Mouse (Mus musculus): ENCODE data around the gene Ltbp1. TPM values are rescaled to one million over a fixed set of nuclear protein-coding genes. Genes with fewer than 3 reads are reported as not detected.

Gene Ltbp1
- total and polyA plus RNA-seq, 3 experiments, result 12.7 to 15.1 (median 13.0) TPM

- no peak for DNase-seq
These were observed 362.3 kb downstream of the Ltbp1 start for GRCm38 (mm10) chr17:75367486-75368155.

GRCm38 (mm10) chr17:75368580-75368979 is 363.2 kb downstream of the Ltbp1 start:
- no peak for DNase-seq

GRCm38 (mm10) chr17:75369351-75369750 is 364.0 kb downstream of the Ltbp1 start:
- DNase-seq, result peak; percentile 15

- DNase-seq, result no peak
These were observed 364.8 kb downstream of the Ltbp1 start for GRCm38 (mm10) chr17:75370120-75370519.

GRCm38 (mm10) chr17:75371650-75372049 is 366.3 kb downstream of the Ltbp1 start:
- no peak for DNase-seq

- DNase-seq, result peak; percentile 47
These were observed 367.0 kb downstream of the Ltbp1 start for GRCm38 (mm10) chr17:75372371-75372770.

- no peak for DNase-seq
These were observed 369.1 kb downstream of the Ltbp1 start for GRCm38 (mm10) chr17:75374287-75375024.

- peak; percentile 33 for DNase-seq
These were observed 373.0 kb downstream of the Ltbp1 start for GRCm38 (mm10) chr17:75378256-75378871.

- DNase-seq, result no peak
These were observed 374.8 kb downstream of the Ltbp1 start for GRCm38 (mm10) chr17:75380167-75380566.

- no peak for DNase-seq
These were observed 383.0 kb downstream of the Ltbp1 start for GRCm38 (mm10) chr17:75388402-75388801.

- DNase-seq, result no peak
These were observed 384.8 kb downstream of the Ltbp1 start for GRCm38 (mm10) chr17:75390142-75390541.

GRCm38 (mm10) chr17:75391429-75392192 is 386.2 kb downstream of the Ltbp1 start:
- no peak for DNase-seq

GRCm38 (mm10) chr17:75406405-75406804 is 401.0 kb downstream of the Ltbp1 start:
- DNase-seq, result no peak

- DNase-seq, result no peak
These were observed 411.5 kb downstream of the Ltbp1 start for GRCm38 (mm10) chr17:75416861-75417260.

GRCm38 (mm10) chr17:75434152-75434551 is 428.8 kb downstream of the Ltbp1 start:
- DNase-seq, result no peak

GRCm38 (mm10) chr17:75434871-75435270 is 429.5 kb downstream of the Ltbp1 start:
- DNase-seq, result no peak

GRCm38 (mm10) chr17:75435599-75435998 is 430.2 kb downstream of the Ltbp1 start, which contains the start of gene Rasgrp3:
Gene Rasgrp3 (plus strand): TSS chr17:75435896.
- DNase-seq, result peak; percentile 32

GRCm38 (mm10) chr17:75436095-75436494 is 430.7 kb downstream of the Ltbp1 start:
- no peak for DNase-seq

- no peak for DNase-seq
These were observed 431.5 kb downstream of the Ltbp1 start for GRCm38 (mm10) chr17:75436819-75437218.

GRCm38 (mm10) chr17:75437239-75437750 is 431.9 kb downstream of the Ltbp1 start:
- DNase-seq, result no peak

GRCm38 (mm10) chr17:75438162-75438561 is 432.8 kb downstream of the Ltbp1 start:
- no peak for DNase-seq

- DNase-seq, result no peak
These were observed 433.7 kb downstream of the Ltbp1 start for GRCm38 (mm10) chr17:75439062-75439461.

Measured in adrenal gland, adult 2 months (tissue).